Mouse (Mus musculus) CH12.LX (cell line): ENCODE measurements around the gene Blnk. TPM values are rescaled to one million over a fixed set of nuclear protein-coding genes. Genes with fewer than 3 reads are reported as not detected.

Experiments
- DNase-seq: peaks from one replicate; pipeline ENCODE4 v3.0.0-alpha.2; 2013; ENCODE audit errors: extremely low read depth
- H3K27ac ChIP-seq: 2 replicates; pipeline ENCODE4 v1.5.1; 2012; ENCODE audit warnings: low read depth, mild to moderate bottlenecking, control low read depth, moderate library complexity; ENCODE audit not compliant: insufficient read depth
- H3K27me3 ChIP-seq: replicated peaks from 2 replicates; pipeline ENCODE3; 2012; ENCODE audit warnings: inconsistent platforms
- H3K36me3 ChIP-seq, 2 experiments: replicated peaks in 1 of 2; 2 replicates each; pipeline versions ENCODE3 to v1.6.1; 2012; ENCODE audit warnings: inconsistent platforms in 1 of 2, low read length in 1 of 2, mild to moderate bottlenecking in 1 of 2, mixed read lengths in 1 of 2, moderate library complexity in 1 of 2; ENCODE audit not compliant: control insufficient read depth in 1 of 2, insufficient read depth in 1 of 2
- H3K4me1 ChIP-seq, 2 experiments: 2 replicates each; pipeline ENCODE4 v1.6.1; 2012; ENCODE audit warnings: inconsistent platforms in 1 of 2, moderate library complexity in 1 of 2; ENCODE audit not compliant: insufficient read depth in 2 of 2, control insufficient read depth in 1 of 2
- H3K4me2 ChIP-seq: 2 replicates; pipeline ENCODE4 v1.6.1; 2012; ENCODE audit warnings: low read depth, mild to moderate bottlenecking, control low read depth; ENCODE audit not compliant: poor library complexity, insufficient read depth, severe bottlenecking
- H3K4me3 ChIP-seq, 3 experiments: fragments of 150-350 bp in 1 of 3; sonication (generic) in 1 of 3; replicated peaks in 1 of 3; 2 replicates each; pipeline versions ENCODE3 to v1.5.1; 2011 to 2012; ENCODE audit warnings: low read depth in 2 of 3, low read length in 2 of 3, mild to moderate bottlenecking in 2 of 3, moderate library complexity in 2 of 3, control low read depth in 1 of 3, improper control_type of control experiment in 1 of 3, inconsistent platforms in 1 of 3, mixed read lengths in 1 of 3; ENCODE audit not compliant: poor library complexity in 1 of 3
- H3K79me2 ChIP-seq: replicated peaks from 2 replicates; pipeline ENCODE4 v1.6.1; 2012; ENCODE audit warnings: mild to moderate bottlenecking, moderate library complexity; ENCODE audit not compliant: control insufficient read depth, poor library complexity, insufficient read depth, severe bottlenecking; ENCODE audit errors: extremely low read depth
- H3K9ac ChIP-seq: 2 replicates; pipeline ENCODE4 v1.6.1; 2012; ENCODE audit warnings: low read depth, mild to moderate bottlenecking, control low read depth, moderate library complexity; ENCODE audit not compliant: insufficient read depth
- H3K9me3 ChIP-seq: replicated peaks from 2 replicates; pipeline ENCODE3; 2012; ENCODE audit warnings: low read length, inconsistent platforms, mixed read lengths
- CHD2 ChIP-seq: IDR thresholded peaks from 2 replicates; pipeline ENCODE4 v1.6.1; 2011; ENCODE audit warnings: low read length, improper control_type of control experiment
- E2F4 ChIP-seq: IDR thresholded peaks from 2 replicates; pipeline ENCODE4 v1.6.1; 2011; ENCODE audit warnings: low read depth, low read length, improper control_type of control experiment; ENCODE audit not compliant: insufficient replicate concordance
- GABPA ChIP-seq: IDR thresholded peaks from 2 replicates; pipeline ENCODE4 v1.6.1; 2012; ENCODE audit warnings: low read depth, low read length, improper control_type of control experiment, inconsistent platforms; ENCODE audit not compliant: insufficient replicate concordance
- HCFC1 ChIP-seq: IDR thresholded peaks from 2 replicates; pipeline ENCODE4 v1.6.1; 2012; ENCODE audit warnings: low read depth, mild to moderate bottlenecking, inconsistent platforms, low read length, improper control_type of control experiment
- IRF4 ChIP-seq: IDR thresholded peaks from 2 replicates; pipeline ENCODE4 v1.6.1; 2014; ENCODE audit warnings: low read depth, mild to moderate bottlenecking, inconsistent platforms, low read length, improper control_type of control experiment
- JUN ChIP-seq: IDR thresholded peaks from 2 replicates; pipeline ENCODE4 v1.6.1; 2011; ENCODE audit warnings: low read depth, mild to moderate bottlenecking, low read length, improper control_type of control experiment, moderate library complexity; ENCODE audit not compliant: insufficient read depth
- JUND ChIP-seq: conservative IDR thresholded peaks from 2 replicates; pipeline ENCODE4 v1.6.1; 2011; ENCODE audit warnings: low read depth, low read length, improper control_type of control experiment
- MAX ChIP-seq: IDR thresholded peaks from 2 replicates; pipeline ENCODE4 v1.6.1; 2011; ENCODE audit warnings: low read length, improper control_type of control experiment
- MAZ ChIP-seq: IDR thresholded peaks from 2 replicates; pipeline ENCODE4 v1.6.1; 2012; ENCODE audit warnings: low read depth, mild to moderate bottlenecking, inconsistent platforms, low read length, improper control_type of control experiment, moderate library complexity
- MEF2A ChIP-seq: IDR thresholded peaks from 2 replicates; pipeline ENCODE4 v1.6.1; 2014; ENCODE audit warnings: low read depth, mild to moderate bottlenecking, inconsistent platforms, low read length, improper control_type of control experiment, borderline replicate concordance
- MXI1 ChIP-seq: IDR thresholded peaks from 2 replicates; pipeline ENCODE4 v1.6.1; 2011; ENCODE audit warnings: mild to moderate bottlenecking, low read depth, low read length, improper control_type of control experiment
- POLR2AphosphoS2 ChIP-seq: IDR thresholded peaks from 2 replicates; pipeline ENCODE4 v1.6.1; 2011; ENCODE audit warnings: low read depth, low read length, improper control_type of control experiment
- RCOR1 ChIP-seq: conservative IDR thresholded peaks from 2 replicates; pipeline ENCODE4 v1.6.1; 2012; ENCODE audit warnings: low read depth, mild to moderate bottlenecking, inconsistent platforms, low read length, improper control_type of control experiment
- SIN3A ChIP-seq: IDR thresholded peaks from 2 replicates; pipeline ENCODE4 v1.6.1; 2012; ENCODE audit warnings: low read length, improper control_type of control experiment, inconsistent platforms
- UBTF ChIP-seq: IDR thresholded peaks from 2 replicates; pipeline ENCODE4 v1.6.1; 2012; ENCODE audit warnings: low read depth, mild to moderate bottlenecking, inconsistent platforms, low read length, improper control_type of control experiment, moderate library complexity
- USF1 ChIP-seq: IDR thresholded peaks from 2 replicates; pipeline ENCODE4 v1.6.1; 2014; ENCODE audit warnings: low read depth, mild to moderate bottlenecking, inconsistent platforms, low read length, improper control_type of control experiment
- ZC3H11A ChIP-seq: IDR thresholded peaks from 2 replicates; pipeline ENCODE4 v1.6.1; 2012; ENCODE audit warnings: low read depth, mild to moderate bottlenecking, inconsistent platforms, low read length, improper control_type of control experiment
- ZKSCAN1 ChIP-seq: IDR thresholded peaks from 2 replicates; pipeline ENCODE4 v1.6.1; 2012; ENCODE audit warnings: low read depth, inconsistent platforms, low read length, improper control_type of control experiment, borderline replicate concordance
- ZMIZ1 ChIP-seq: IDR thresholded peaks from 2 replicates; pipeline ENCODE4 v1.6.1; 2012; ENCODE audit warnings: low read depth, mild to moderate bottlenecking, inconsistent platforms, low read length, improper control_type of control experiment
- ZNF384 ChIP-seq: IDR thresholded peaks from 2 replicates; pipeline ENCODE4 v1.6.1; 2012; ENCODE audit warnings: low read depth, low read length, improper control_type of control experiment, inconsistent platforms
- dilution Hi-C: fragments of 300-500 bp; cut with MboI; formaldehyde crosslinking; loops from 2 replicates; pipeline ENCODE4 v1.14.3; 2020; ENCODE audit warnings: low sequenced_read_pairs; ENCODE audit not compliant: extremely low pct_unique_long_range_greater_than_20kb, extremely low pct_ligation_motif_present
- in situ Hi-C: fragments of 300-500 bp; cut with MboI; formaldehyde crosslinking; loops from 3 replicates; pipeline ENCODE4 v1.14.3; 2019; ENCODE audit warnings: low sequenced_read_pairs, low pct_ligation_motif_present, low pct_unique_long_range_greater_than_20kb, mixed read lengths
- polyA plus RNA-seq: library from polyadenylated mRNA; unstranded; fragments of >175 nt; gene quantifications from 2 replicates; pipeline ENCODE4 v1.2.1, GENCODE M21; 2012; ENCODE audit warnings: low read depth; ENCODE audit not compliant: insufficient read length
- total RNA-seq, 2 experiments: library from RNA; depleted of rRNA; stranded (reverse); fragments of 300-350 nt in 1 of 2; fragments of >200 nt in 1 of 2; gene quantifications; 2 replicates each; pipeline ENCODE4 v1.2.3; 2012 to 2014

The Blnk gene
- total and polyA plus RNA-seq, 3 experiments: 86.8 to 284 (median 101) TPM

DNA sequence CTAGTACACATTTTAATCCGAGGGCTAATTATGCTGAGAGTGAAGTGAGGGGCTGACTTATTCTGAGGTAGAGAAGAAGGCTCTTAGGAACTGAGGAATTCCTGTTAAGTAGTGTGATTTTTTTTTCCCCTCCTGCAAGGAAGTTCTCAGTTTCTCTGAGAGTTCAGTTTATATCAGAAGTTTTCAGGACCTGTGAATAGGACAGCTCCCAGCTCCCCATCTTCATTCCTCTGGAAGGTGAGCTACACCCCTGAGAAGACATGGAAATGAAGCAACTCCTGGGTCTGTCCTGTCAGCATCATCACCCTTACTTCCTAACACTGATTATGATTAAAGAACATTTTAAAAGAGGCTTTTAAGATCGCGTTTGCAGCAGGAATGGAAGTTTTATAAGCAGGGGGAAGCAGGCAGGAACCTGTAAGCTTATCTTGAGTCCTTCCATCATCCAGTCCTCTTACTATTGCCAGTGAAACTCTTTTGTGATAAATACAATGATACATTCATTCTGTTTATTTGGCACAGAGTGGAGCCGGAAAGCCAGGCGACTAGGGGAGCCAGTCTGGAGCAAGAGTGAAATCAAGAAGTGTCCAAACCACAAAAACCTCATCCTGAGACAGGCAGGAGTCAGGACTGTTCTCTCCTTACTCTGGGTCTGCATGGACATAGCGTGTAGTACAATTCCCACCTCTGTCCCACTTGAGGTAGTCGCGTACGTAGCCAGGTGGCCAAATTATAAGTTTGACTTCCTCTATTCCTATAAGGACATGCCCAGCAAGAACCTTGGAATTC lies 62.6 kb downstream of the Blnk start:
- dilution Hi-C loops (no loop called here), in situ Hi-C loops (no loop called here)
- H3K27me3 ChIP-seq: no peaks in the 10 kb centered on the region
- H3K79me2 ChIP-seq: no peaks in the 10 kb centered on the region
- H3K4me2 ChIP-seq: no peak overlapping the region
- DNase-seq: no peak
- no peaks in the 10 kb centered on the region for H3K9me3 ChIP-seq
- peaks cover 70 to 89% of the 10 kb centered on the region in 2 experiments for H3K36me3 ChIP-seq
- no peak for TF ChIP-seq MAZ
- no peak for TF ChIP-seq POLR2AphosphoS2
- TF ChIP-seq JUND: no peak
- no peak for TF ChIP-seq JUN
- no peak for TF ChIP-seq HCFC1
- H3K9ac ChIP-seq: no peak overlapping the region
- peaks cover 2 to 15% of the 10 kb centered on the region in 2 experiments; a peak in 2 of 4 replicates for H3K4me1 ChIP-seq
- no peak overlapping the region for H3K4me3 ChIP-seq
- H3K27ac ChIP-seq: no peak overlapping the region

DNA sequence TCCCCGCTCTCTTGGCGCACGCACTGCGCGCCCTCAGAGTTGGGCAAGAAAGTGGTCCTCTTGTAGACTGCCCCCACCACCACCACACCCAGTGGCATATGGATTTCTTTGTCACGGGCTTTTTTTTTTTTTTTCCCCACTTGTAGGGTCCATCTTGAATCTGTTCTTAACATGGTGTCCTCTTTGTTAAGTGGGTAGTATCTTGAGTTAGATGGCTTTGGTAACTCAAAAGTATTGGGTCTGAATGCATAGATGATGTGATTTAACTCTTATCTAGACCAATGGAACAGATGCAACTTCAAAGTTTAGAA lies 99.0 kb downstream of the Blnk start:
- H3K4me2 ChIP-seq: no peak overlapping the region
- peak; percentile 50 for DNase-seq
- TF ChIP-seq UBTF (no peak), ZNF384 (peak; percentile 79)
- H3K4me3 ChIP-seq: peak overlapping the region; percentile 74 to 91 (median 75)
- H3K4me1 ChIP-seq: peaks cover 3 to 16% of the 10 kb centered on the region in 2 experiments
- H3K27ac ChIP-seq: peak overlapping the region; percentile 61
- peaks cover 0 to 9% of the 10 kb centered on the region in 2 experiments for H3K36me3 ChIP-seq
- no peaks in the 10 kb centered on the region for H3K27me3 ChIP-seq
- dilution Hi-C loops: no loop called here
- no peaks in the 10 kb centered on the region for H3K9me3 ChIP-seq
- in situ Hi-C loops: no loop called here
- peaks cover 2% of the 10 kb centered on the region; the same call in 1 of the 2 replicates for H3K79me2 ChIP-seq
- peak overlapping the region; percentile 90 for H3K9ac ChIP-seq

DNA sequence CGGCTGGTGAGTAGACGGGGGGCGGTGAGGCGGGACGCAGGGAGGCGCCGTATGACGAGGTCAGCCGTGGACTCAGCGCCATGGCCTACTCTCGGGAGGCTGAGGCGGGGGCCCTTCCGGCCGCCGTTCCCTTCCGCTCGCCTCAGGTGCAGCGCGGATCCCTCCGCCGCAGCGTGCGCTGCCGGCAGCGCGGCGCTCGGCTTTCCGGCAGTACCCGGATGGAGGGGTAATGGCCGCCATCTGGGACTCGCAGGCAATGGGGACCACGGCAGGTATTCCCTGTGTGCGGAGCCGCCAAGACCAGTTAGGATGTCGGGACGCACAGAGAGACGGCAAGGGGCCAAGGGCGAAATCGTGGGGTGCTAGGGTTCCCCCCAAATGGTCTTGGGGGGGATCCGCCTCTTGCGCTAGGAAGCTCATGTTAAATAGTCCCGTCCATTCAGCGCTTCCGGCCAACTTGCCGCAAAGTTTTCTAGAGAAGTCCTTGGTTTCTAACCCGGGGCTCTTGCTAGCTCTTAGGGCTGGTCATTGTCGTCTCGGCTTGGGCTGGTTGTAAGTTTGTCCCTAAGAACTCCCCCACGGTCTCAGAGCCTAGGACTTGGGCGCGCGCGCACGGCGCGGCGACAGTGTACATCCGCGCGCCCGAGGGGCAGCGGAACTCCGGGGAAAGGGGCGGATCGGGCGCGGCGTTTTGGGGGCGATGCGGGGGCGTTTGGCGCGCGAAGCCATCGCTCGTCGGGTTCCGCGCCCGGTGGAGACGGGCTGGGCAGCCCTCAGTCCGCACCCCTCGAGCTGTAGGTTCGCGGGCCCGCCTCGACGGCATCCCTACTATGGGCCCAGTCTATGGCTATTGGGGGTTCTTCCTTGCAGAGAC lies 99.6 kb downstream of the Blnk start, which contains the start of gene Zfp518a:
TSS of gene Zfp518a (plus strand) at position 187 of the 874 bp plus-strand sequence.
- peak within 1 kb of the TSS; percentile 90 for H3K9ac ChIP-seq
- peak; percentile 86 for DNase-seq
- no peak within 1 kb of the TSS for H3K4me2 ChIP-seq
- in situ Hi-C loops: no loop called here
- H3K27ac ChIP-seq: peak within 1 kb of the TSS; percentile 67
- H3K27me3 ChIP-seq: no peaks in the 10 kb centered on the region
- peaks cover 2% of the 10 kb centered on the region; the same call in 1 of the 2 replicates for H3K79me2 ChIP-seq
- H3K4me1 ChIP-seq: peaks cover 3 to 16% of the 10 kb centered on the region in 2 experiments
- peaks cover 0 to 7% of the 10 kb centered on the region in 2 experiments for H3K36me3 ChIP-seq
- no peaks in the 10 kb centered on the region for H3K9me3 ChIP-seq
- dilution Hi-C loops: no loop called here
- peak within 1 kb of the TSS; percentile 74 to 91 (median 75) for H3K4me3 ChIP-seq
- TF ChIP-seq ZNF384 (no peak), MEF2A (no peak; the same call in 1 of the 2 replicates), MXI1 (peak; percentile 54; the same call in 1 of the 2 replicates), MAZ (peak; percentile 84), GABPA (no peak; the same call in 1 of the 2 replicates), RCOR1 (no peak), E2F4 (no peak), CHD2 (no peak), ZKSCAN1 (no peak; the same call in 1 of the 2 replicates), MAX (peak; percentile 60; the same call in 1 of the 2 replicates), UBTF (no peak), SIN3A (no peak), IRF4 (peak; percentile 45; the same call in 1 of the 2 replicates), USF1 (no peak), ZC3H11A (no peak), POLR2AphosphoS2 (no peak), ZMIZ1 (peak; percentile 58; the same call in 1 of the 2 replicates)
